Mouse (Mus musculus): ENCODE measurements around the gene Fgf14. TPM values are rescaled to one million over a fixed set of nuclear protein-coding genes. Genes with fewer than 3 reads are reported as not detected.

The Fgf14 gene
- polyA plus RNA-seq, 1 experiment from 2014 or later: 2.5 TPM

DNA sequence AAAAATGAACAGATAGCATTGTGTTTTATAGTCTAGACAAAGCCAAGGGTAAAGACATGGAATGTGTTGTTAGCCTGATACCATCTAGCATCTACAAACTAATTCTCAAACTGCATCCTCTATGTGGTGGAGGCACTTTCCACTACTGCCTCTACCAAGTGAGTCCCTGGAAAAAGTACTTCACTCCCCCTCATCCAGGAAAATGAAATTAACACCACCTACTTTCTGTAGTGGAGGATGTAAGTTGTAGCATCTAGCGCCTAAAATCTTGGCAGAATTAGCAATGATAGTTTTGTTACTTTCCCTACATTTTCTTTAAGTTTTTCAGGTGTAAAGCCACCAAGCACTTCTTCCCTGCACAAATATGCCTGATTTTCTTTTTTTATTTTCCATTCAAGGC, 496.7 kb downstream of the Fgf14 start:
- Histone ChIP-seq H3K27ac (replicated peaks in 1 of 2; ENCODE audit: control insufficient read depth in 1 of 2, insufficient read depth in 1 of 2, low read depth in 2 of 2, low read length in 2 of 2) (no peak overlapping the region), H3K36me3 (ENCODE audit: control insufficient read depth, insufficient read depth, low read length) (no peaks in the 10 kb centered on the region), H3K9ac (ENCODE audit: low read length) (no peak overlapping the region), H3K4me2 (ENCODE audit: low read length) (no peak overlapping the region), H3K4me1 (ENCODE audit: control insufficient read depth in 2 of 2, insufficient read depth in 2 of 2, low read length in 2 of 2) (no peaks in the 10 kb centered on the region), H3K4me3 (ENCODE audit: control insufficient read depth in 1 of 2, insufficient read depth in 1 of 2, low read depth in 1 of 2, low read length in 2 of 2) (no peak overlapping the region), H3K27me3 (ENCODE audit: control insufficient read depth, insufficient read depth, low read length) (no peaks in the 10 kb centered on the region), H3K9me3 (ENCODE audit: control insufficient read depth, low read length) (no peaks in the 10 kb centered on the region)
- WGBS: 63% methylated on average over 1 of the region's 1 CpGs
- ATAC-seq (ENCODE audit: insufficient number of reproducible peaks, insufficient read depth, low FRiP score, low read depth): no peak

DNA sequence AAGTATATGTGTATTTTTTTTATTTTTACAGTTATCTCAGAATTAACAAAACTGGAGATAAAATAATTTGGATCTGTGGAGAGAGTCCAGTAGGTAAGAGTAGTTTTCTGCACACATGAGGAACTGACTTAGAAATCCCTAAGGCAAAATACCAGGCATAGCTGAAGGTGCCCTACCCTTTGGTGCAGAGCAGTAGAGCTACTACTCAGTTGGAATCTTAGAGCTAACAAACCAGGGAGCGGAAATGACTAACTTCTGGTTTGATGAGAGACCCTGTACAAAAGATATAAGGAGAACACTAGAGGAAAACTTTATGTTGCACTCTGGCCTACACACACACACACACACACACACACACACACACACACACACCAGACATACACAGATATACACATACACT, 502.8 kb downstream of the Fgf14 start:
- no peaks in the 10 kb centered on the region for H3K9me3 ChIP-seq (ENCODE audit: control insufficient read depth, low read length)
- no peaks in the 10 kb centered on the region for H3K4me1 ChIP-seq (ENCODE audit: control insufficient read depth in 2 of 2, insufficient read depth in 2 of 2, low read length in 2 of 2)
- H3K9ac ChIP-seq (ENCODE audit: low read length): no peak overlapping the region
- no peak overlapping the region for H3K4me3 ChIP-seq (ENCODE audit: control insufficient read depth in 1 of 2, insufficient read depth in 1 of 2, low read depth in 1 of 2, low read length in 2 of 2)
- no peaks in the 10 kb centered on the region for H3K27me3 ChIP-seq (ENCODE audit: control insufficient read depth, insufficient read depth, low read length)
- 86% methylated on average over 1 of the region's 1 CpGs for WGBS
- no peak overlapping the region for H3K4me2 ChIP-seq (ENCODE audit: low read length)
- no peak for ATAC-seq (ENCODE audit: insufficient number of reproducible peaks, insufficient read depth, low FRiP score, low read depth)
- H3K36me3 ChIP-seq (ENCODE audit: control insufficient read depth, insufficient read depth, low read length): no peaks in the 10 kb centered on the region
- no peak overlapping the region for H3K27ac ChIP-seq (replicated peaks in 1 of 2; ENCODE audit: control insufficient read depth in 1 of 2, insufficient read depth in 1 of 2, low read depth in 2 of 2, low read length in 2 of 2)

DNA sequence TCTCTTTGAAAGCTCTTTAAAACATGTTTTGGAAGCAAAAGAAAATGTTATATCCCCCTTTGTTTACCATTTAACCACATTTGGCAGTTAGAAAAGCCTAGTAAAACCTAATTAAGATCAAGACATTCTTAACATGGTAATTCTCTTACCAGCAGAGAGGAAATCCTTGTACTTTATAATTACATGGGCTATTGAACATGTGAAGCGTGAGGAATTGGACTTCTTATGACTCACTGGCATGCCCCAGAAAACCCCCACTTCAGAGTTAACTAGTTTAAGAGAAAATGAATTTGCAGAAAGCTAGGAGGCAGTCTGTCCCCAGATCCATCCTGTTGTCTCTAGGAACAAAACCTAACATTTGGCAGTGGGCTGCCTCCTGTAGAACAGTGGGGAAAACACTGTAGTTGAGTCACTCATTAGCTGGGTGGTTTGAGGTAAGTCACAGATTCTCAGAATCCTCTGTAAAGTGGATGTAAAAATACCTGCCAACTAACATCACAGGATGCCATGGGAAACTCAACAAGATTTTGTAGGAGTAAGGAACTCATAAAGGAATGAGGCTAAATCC, 513.2 kb downstream of the Fgf14 start:
- no peak overlapping the region for H3K9ac ChIP-seq (ENCODE audit: low read length)
- H3K4me1 ChIP-seq (ENCODE audit: control insufficient read depth in 2 of 2, insufficient read depth in 2 of 2, low read length in 2 of 2): no peaks in the 10 kb centered on the region
- ATAC-seq (ENCODE audit: insufficient number of reproducible peaks, insufficient read depth, low FRiP score, low read depth): no peak
- H3K36me3 ChIP-seq (ENCODE audit: control insufficient read depth, insufficient read depth, low read length): no peaks in the 10 kb centered on the region
- 61% methylated on average over 1 of the region's 1 CpGs for WGBS
- no peaks in the 10 kb centered on the region for H3K9me3 ChIP-seq (ENCODE audit: control insufficient read depth, low read length)
- no peak overlapping the region for H3K4me3 ChIP-seq (ENCODE audit: control insufficient read depth in 1 of 2, insufficient read depth in 1 of 2, low read depth in 1 of 2, low read length in 2 of 2)
- H3K4me2 ChIP-seq (ENCODE audit: low read length): no peak overlapping the region
- H3K27me3 ChIP-seq (ENCODE audit: control insufficient read depth, insufficient read depth, low read length): no peaks in the 10 kb centered on the region
- H3K27ac ChIP-seq (replicated peaks in 1 of 2; ENCODE audit: control insufficient read depth in 1 of 2, insufficient read depth in 1 of 2, low read depth in 2 of 2, low read length in 2 of 2): no peak overlapping the region

DNA sequence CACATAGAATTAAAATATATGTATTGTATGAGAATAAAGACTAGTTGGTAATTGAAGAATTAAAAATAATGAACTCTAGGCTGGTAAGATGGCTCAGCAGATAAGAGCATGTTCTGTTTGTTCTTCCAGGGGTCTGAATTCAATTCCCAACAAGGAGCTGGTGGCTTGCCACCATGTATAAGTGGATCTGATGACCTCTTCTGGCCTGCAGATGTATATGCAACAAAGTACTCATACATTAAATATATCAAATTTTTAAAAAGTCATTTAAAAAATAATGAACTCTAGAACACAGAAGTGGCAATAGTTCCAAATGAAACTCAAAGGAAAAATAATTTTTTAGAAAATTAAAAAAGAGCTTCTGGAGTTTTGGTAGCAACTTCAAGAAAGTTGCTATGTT, 529.5 kb downstream of the Fgf14 start:
- H3K27me3 ChIP-seq (ENCODE audit: control insufficient read depth, insufficient read depth, low read length): no peaks in the 10 kb centered on the region
- H3K9ac ChIP-seq (ENCODE audit: low read length): no peak overlapping the region
- no peaks in the 10 kb centered on the region for H3K4me1 ChIP-seq (ENCODE audit: control insufficient read depth in 2 of 2, insufficient read depth in 2 of 2, low read length in 2 of 2)
- H3K36me3 ChIP-seq (ENCODE audit: control insufficient read depth, insufficient read depth, low read length): no peaks in the 10 kb centered on the region
- no peak overlapping the region for H3K4me3 ChIP-seq (ENCODE audit: control insufficient read depth in 1 of 2, insufficient read depth in 1 of 2, low read depth in 1 of 2, low read length in 2 of 2)
- no peak overlapping the region for H3K4me2 ChIP-seq (ENCODE audit: low read length)
- H3K9me3 ChIP-seq (ENCODE audit: control insufficient read depth, low read length): no peaks in the 10 kb centered on the region
- ATAC-seq (ENCODE audit: insufficient number of reproducible peaks, insufficient read depth, low FRiP score, low read depth): no peak
- no peak overlapping the region for H3K27ac ChIP-seq (replicated peaks in 1 of 2; ENCODE audit: control insufficient read depth in 1 of 2, insufficient read depth in 1 of 2, low read depth in 2 of 2, low read length in 2 of 2)

DNA sequence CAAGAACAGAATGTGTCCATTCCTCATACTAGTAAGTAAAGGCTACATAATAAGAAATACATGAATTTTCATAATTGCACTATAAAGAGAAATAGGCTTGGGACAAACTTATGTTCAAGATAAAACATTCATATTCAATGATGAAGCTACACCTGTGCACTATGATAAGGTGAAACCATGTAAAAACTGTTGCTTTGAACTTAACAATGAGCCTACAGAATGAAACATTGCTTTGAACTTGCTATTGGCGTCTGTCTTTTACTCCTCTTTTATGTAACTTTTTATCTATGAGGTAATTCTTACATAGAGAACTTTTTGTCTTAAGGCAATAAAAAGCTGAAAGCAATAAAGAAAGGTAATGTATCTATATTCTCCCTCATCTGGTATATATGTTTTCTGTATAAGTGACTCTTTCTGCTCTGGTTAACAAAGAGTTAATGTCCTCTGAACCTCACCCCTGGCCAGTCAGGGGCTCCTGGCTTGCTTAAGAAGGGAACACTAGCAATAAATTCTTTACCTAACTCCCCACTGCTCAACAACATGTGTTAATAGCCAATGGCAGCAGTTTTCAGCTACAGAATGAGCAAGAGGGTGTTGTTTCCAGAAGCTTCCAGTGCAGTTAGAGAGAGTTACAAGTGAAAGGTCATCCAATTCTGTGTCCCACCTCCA, 569.6 kb downstream of the Fgf14 start:
- Histone ChIP-seq H3K9me3 (ENCODE audit: control insufficient read depth, low read length) (no peaks in the 10 kb centered on the region), H3K4me1 (ENCODE audit: control insufficient read depth in 2 of 2, insufficient read depth in 2 of 2, low read length in 2 of 2) (no peaks in the 10 kb centered on the region), H3K36me3 (ENCODE audit: control insufficient read depth, insufficient read depth, low read length) (no peaks in the 10 kb centered on the region), H3K9ac (ENCODE audit: low read length) (no peak overlapping the region), H3K4me3 (ENCODE audit: control insufficient read depth in 1 of 2, insufficient read depth in 1 of 2, low read depth in 1 of 2, low read length in 2 of 2) (no peak overlapping the region), H3K27ac (replicated peaks in 1 of 2; ENCODE audit: control insufficient read depth in 1 of 2, insufficient read depth in 1 of 2, low read depth in 2 of 2, low read length in 2 of 2) (no peak overlapping the region), H3K4me2 (ENCODE audit: low read length) (no peak overlapping the region), H3K27me3 (ENCODE audit: control insufficient read depth, insufficient read depth, low read length) (no peaks in the 10 kb centered on the region)
- ATAC-seq (ENCODE audit: insufficient number of reproducible peaks, insufficient read depth, low FRiP score, low read depth): no peak
- 80% methylated on average over 1 of the region's 1 CpGs for WGBS

DNA sequence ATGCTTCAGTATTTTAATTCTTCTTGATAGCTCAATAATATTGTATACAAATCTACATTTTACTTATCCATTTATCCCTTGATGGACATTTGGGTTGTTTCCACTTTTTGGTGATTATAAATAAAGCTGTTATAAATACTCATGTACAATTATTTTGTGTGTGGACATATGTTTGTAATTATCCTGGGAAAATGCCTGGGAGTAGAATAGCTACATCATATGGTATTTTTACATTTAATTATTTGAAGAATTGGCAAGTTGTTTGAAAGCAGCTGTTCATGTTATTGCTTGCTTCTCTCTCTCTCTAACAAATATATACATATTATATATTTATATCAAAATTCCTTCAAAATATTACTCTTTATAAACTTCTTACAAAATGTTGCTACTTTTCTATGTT, 593.8 kb downstream of the Fgf14 start:
- H3K9me3 ChIP-seq (ENCODE audit: control insufficient read depth, low read length): no peaks in the 10 kb centered on the region

DNA sequence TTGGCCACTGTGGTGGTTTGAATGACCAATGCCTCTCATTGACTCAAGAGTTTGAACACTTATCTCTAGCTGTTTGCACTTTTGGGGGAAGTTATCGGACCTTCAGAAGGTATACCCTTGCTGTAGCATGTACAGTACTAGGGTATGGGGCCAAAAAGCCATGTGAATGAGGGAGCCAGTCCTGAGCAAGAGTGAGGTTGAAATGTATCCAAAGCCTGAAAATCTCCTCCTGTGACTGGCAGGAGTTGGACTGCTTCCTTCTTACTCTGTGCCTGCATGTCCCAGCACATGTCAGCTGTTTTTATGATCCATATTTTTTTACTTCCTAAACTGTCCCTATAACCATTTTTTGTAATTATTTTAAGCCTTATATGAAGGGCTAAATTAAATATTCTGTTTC, 632.9 kb downstream of the Fgf14 start:
- Histone ChIP-seq H3K36me3 (ENCODE audit: control insufficient read depth, insufficient read depth, low read length) (no peaks in the 10 kb centered on the region), H3K9me3 (ENCODE audit: control insufficient read depth, low read length) (no peaks in the 10 kb centered on the region), H3K27me3 (ENCODE audit: control insufficient read depth, insufficient read depth, low read length) (no peaks in the 10 kb centered on the region), H3K27ac (replicated peaks in 1 of 2; ENCODE audit: control insufficient read depth in 1 of 2, insufficient read depth in 1 of 2, low read depth in 2 of 2, low read length in 2 of 2) (no peak overlapping the region), H3K4me3 (ENCODE audit: control insufficient read depth in 1 of 2, insufficient read depth in 1 of 2, low read depth in 1 of 2, low read length in 2 of 2) (no peak overlapping the region), H3K9ac (ENCODE audit: low read length) (no peak overlapping the region), H3K4me1 (ENCODE audit: control insufficient read depth in 2 of 2, insufficient read depth in 2 of 2, low read length in 2 of 2) (no peaks in the 10 kb centered on the region), H3K4me2 (ENCODE audit: low read length) (no peak overlapping the region)
- 44% methylated on average over 1 of the region's 1 CpGs for WGBS
- ATAC-seq (ENCODE audit: insufficient number of reproducible peaks, insufficient read depth, low FRiP score, low read depth): no peak

More for the DNA sequence above, 593.8 kb downstream of the Fgf14 start:
- Histone ChIP-seq H3K36me3 (ENCODE audit: control insufficient read depth, insufficient read depth, low read length) (no peaks in the 10 kb centered on the region), H3K27ac (replicated peaks in 1 of 2; ENCODE audit: control insufficient read depth in 1 of 2, insufficient read depth in 1 of 2, low read depth in 2 of 2, low read length in 2 of 2) (no peak overlapping the region), H3K9ac (ENCODE audit: low read length) (no peak overlapping the region), H3K4me3 (ENCODE audit: control insufficient read depth in 1 of 2, insufficient read depth in 1 of 2, low read depth in 1 of 2, low read length in 2 of 2) (no peak overlapping the region), H3K27me3 (ENCODE audit: control insufficient read depth, insufficient read depth, low read length) (no peaks in the 10 kb centered on the region), H3K4me2 (ENCODE audit: low read length) (no peak overlapping the region), H3K4me1 (ENCODE audit: control insufficient read depth in 2 of 2, insufficient read depth in 2 of 2, low read length in 2 of 2) (no peaks in the 10 kb centered on the region)
- ATAC-seq (ENCODE audit: insufficient number of reproducible peaks, insufficient read depth, low FRiP score, low read depth): no peak

DNA sequence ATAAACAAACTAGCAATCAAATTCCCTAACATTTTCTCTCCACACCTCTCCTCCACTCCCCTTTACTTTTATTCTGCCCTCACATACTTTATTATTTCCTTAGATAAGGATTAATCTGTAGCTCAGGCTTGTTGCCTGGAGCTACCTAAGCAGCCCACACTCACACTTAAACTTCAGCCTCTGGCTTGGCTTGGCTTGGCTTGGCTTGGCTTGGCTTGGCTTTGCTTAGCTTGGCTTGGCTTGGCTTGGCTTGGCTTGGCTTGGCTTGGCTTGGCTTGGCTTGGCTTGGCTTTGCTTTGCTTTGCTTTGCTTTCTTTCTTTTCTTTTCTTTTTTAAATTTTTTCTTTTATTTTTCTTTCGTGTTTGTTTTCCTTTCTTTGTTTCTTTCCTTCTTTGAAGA, 636.3 kb downstream of the Fgf14 start:
- no peak overlapping the region for H3K4me2 ChIP-seq (ENCODE audit: low read length)
- 59% methylated on average over 1 of the region's 1 CpGs for WGBS
- no peaks in the 10 kb centered on the region for H3K36me3 ChIP-seq (ENCODE audit: control insufficient read depth, insufficient read depth, low read length)
- H3K27me3 ChIP-seq (ENCODE audit: control insufficient read depth, insufficient read depth, low read length): no peaks in the 10 kb centered on the region
- no peak overlapping the region for H3K9ac ChIP-seq (ENCODE audit: low read length)
- H3K4me3 ChIP-seq (ENCODE audit: control insufficient read depth in 1 of 2, insufficient read depth in 1 of 2, low read depth in 1 of 2, low read length in 2 of 2): no peak overlapping the region
- H3K27ac ChIP-seq (replicated peaks in 1 of 2; ENCODE audit: control insufficient read depth in 1 of 2, insufficient read depth in 1 of 2, low read depth in 2 of 2, low read length in 2 of 2): no peak overlapping the region
- no peaks in the 10 kb centered on the region for H3K4me1 ChIP-seq (ENCODE audit: control insufficient read depth in 2 of 2, insufficient read depth in 2 of 2, low read length in 2 of 2)
- ATAC-seq (ENCODE audit: insufficient number of reproducible peaks, insufficient read depth, low FRiP score, low read depth): no peak
- H3K9me3 ChIP-seq (ENCODE audit: control insufficient read depth, low read length): no peaks in the 10 kb centered on the region
